Mouse (Mus musculus) G1E (cell line): ENCODE results near the gene Tfdp2. TPM values are rescaled to one million over a fixed set of nuclear protein-coding genes. Genes with fewer than 3 reads are reported as not detected.
A peak's percentile ranks its signal among the peaks of the same experiment; 100 is the strongest.

Experiments
- ATAC-seq: 2 replicates; pipeline ENCODE4 v1.8.0; 2016; ENCODE audit warnings: mild to moderate bottlenecking; ENCODE audit not compliant: insufficient number of reproducible peaks, poor library complexity, low FRiP score, severe bottlenecking; ENCODE audit errors: extremely low read depth
- DNase-seq: peaks from one replicate; pipeline ENCODE4 v3.0.0; 2012; ENCODE audit warnings: low spot score
- H3K27me3 ChIP-seq: 2 replicates; pipeline ENCODE4 v1.6.1; 2012; ENCODE audit warnings: mild to moderate bottlenecking, low read length, inconsistent platforms; ENCODE audit not compliant: insufficient read depth
- H3K36me3 ChIP-seq: replicated peaks from 2 replicates; pipeline ENCODE3; 2012; ENCODE audit warnings: mild to moderate bottlenecking, inconsistent platforms
- H3K4me1 ChIP-seq: 2 replicates; pipeline ENCODE4 v1.6.1; 2012; ENCODE audit warnings: low read depth, low read length, inconsistent platforms, mixed read lengths; ENCODE audit not compliant: insufficient read depth
- H3K4me3 ChIP-seq: 2 replicates; pipeline ENCODE4 v1.5.1; 2012; ENCODE audit warnings: low read depth, mild to moderate bottlenecking, inconsistent platforms, low read length, moderate library complexity, mixed read lengths
- H3K9me3 ChIP-seq: replicated peaks from 2 replicates; pipeline ENCODE4 v1.6.1; 2012; ENCODE audit warnings: inconsistent platforms
- CTCF ChIP-seq: IDR thresholded peaks from 2 replicates; pipeline ENCODE4 v1.5.1; 2012; ENCODE audit warnings: low read depth, low read length, inconsistent platforms, mixed read lengths
- GATA1 ChIP-seq: IDR thresholded peaks from 2 replicates; pipeline ENCODE4 v1.6.1; 2012; ENCODE audit warnings: borderline replicate concordance, low read length, inconsistent platforms, mixed read lengths
- GATA2 ChIP-seq: IDR thresholded peaks from 2 replicates; pipeline ENCODE4 v1.6.1; 2012; ENCODE audit warnings: low read depth, low read length, inconsistent platforms, borderline replicate concordance
- POLR2AphosphoS5 ChIP-seq: IDR thresholded peaks from 2 replicates; pipeline ENCODE4 v1.6.1; 2012; ENCODE audit warnings: low read depth, low read length, inconsistent platforms; ENCODE audit not compliant: insufficient replicate concordance
- TAL1 ChIP-seq: conservative IDR thresholded peaks from 2 replicates; pipeline ENCODE4 v1.6.1; 2012; ENCODE audit warnings: low read depth, low read length, inconsistent platforms, mixed read lengths
- polyA plus RNA-seq: library from polyadenylated mRNA; stranded (reverse); fragments of >175 nt; gene quantifications from 2 replicates; pipeline ENCODE4 v1.2.3, GENCODE M21; 2012
- total RNA-seq, 2 experiments: library from RNA; stranded (forward) in 1 of 2; stranded (reverse) in 1 of 2; fragments of 200-1000 nt in 1 of 2; fragments of >200 nt in 1 of 2; fragmentation: Nextera tagmentation in 1 of 2; gene quantifications; 2 replicates each; pipeline ENCODE4 v1.2.3; 2014 to 2017

Gene Tfdp2
- total RNA-seq (2014; fragmentation: Nextera tagmentation), result 72.1 and 101 TPM in 2 replicates
- 31.6 and 42.7 TPM in 2 replicates for total RNA-seq (2017)
- 8.0 and 10.7 TPM in 2 replicates for polyA plus RNA-seq

DNA sequence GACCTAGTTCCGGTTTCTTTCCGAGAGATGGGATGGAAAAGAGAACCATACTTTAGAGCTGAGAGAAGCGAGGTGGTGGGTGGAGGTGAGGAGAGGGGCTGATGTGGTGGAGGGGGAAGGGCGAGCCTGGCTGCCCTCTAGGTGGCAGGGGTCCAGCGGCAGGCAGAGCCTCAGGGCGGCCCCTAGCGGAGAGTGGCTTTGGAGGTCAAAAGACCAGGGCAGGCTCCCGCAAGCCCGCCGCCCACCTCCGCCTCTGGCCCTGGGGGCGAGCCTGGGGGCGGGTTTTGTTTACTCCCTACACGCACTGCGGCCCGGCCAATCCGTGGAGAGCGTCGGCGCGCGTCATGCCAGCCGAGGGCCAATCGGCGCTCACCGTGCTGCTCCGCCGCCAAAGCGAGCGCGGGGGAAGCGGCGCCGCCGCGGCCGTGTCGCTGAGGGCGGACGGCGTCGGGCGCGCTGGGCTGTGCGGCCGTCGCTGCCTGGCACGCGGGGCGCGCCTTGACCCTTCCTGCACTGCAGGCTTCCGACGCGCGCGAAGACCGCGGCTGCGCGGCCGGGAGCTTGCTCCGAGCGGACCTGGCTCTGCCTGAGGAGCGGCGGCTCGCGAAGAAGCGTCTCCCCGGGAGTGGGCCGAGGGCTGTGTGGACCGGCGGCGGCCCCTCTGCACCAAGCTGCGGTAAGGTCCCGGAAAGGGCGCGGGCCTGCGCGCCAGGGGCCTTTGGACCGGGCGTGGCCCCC, at the start of gene Tfdp2:
Gene Tfdp2 (plus strand): TSS at position 391 of the 738 bp plus-strand sequence.
- H3K9me3 ChIP-seq, result no peaks in the 10 kb centered on the region
- TF ChIP-seq GATA2 (no peak), TAL1 (no peak), CTCF (no peak), POLR2AphosphoS5 (no peak), GATA1 (no peak)
- no peaks in the 10 kb centered on the region for H3K36me3 ChIP-seq
- H3K4me1 ChIP-seq, result peaks cover 22% of the 10 kb centered on the region
- DNase-seq (peak; percentile 98), ATAC-seq (peak; percentile 97)
- peak within 1 kb of the TSS; percentile 83 for H3K4me3 ChIP-seq
- H3K27me3 ChIP-seq, result peaks cover 4% of the 10 kb centered on the region; the same call in 1 of the 2 replicates

DNA sequence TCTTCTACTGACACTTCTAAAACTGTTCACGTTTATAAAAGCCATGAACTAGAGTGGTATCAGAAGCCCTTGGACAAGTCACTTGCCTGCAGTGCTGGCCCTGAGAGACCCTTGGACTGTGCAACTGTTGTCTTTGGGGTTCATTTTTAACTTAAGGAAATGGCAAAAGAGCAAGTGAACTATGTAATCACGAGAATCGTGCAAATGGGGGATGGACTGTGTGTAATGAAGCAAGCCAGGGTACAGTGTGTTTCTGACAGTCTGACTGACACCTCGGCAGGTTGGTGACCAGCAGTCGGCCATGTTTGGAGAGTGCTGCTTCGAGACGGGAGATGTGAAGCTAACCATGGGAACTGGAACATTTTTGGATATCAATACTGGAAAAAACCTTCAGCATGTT, 43.3 kb upstream of the Tfdp2 start:
- ATAC-seq, result no peak

DNA sequence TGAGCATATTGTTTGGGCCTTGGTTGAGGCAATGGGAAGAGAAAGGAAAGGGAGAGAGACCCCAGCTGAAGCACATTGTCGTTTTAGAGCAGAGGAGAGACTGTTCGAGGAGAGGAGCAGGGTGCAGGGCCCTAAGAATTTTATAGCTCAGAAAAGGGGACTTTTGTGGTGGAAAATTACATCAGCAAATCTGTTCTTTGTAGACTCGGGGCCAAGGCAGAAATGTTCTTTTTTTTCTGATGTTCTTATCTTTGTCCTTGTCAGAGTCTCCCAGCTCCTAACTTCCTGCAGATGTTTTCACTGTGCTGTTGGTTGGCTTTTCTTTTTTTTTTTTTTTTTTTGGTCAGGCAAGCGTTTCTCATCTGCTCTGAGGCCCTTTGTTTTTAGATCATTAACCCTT, 37.6 kb upstream of the Tfdp2 start:
- Histone ChIP-seq H3K9me3 (no peaks in the 10 kb centered on the region), H3K4me1 (peaks cover 3% of the 10 kb centered on the region; the same call in 1 of the 2 replicates), H3K36me3 (peaks cover 26% of the 10 kb centered on the region), H3K27me3 (no peaks in the 10 kb centered on the region), H3K4me3 (no peak overlapping the region)
- no peak for DNase-seq
- TF ChIP-seq TAL1, result no peak
- ATAC-seq, result peak; percentile 54

More for the DNA sequence above, 43.3 kb upstream of the Tfdp2 start:
- no peak for TF ChIP-seq TAL1
- no peak for TF ChIP-seq GATA1
- TF ChIP-seq GATA2, result no peak
- no peak for TF ChIP-seq POLR2AphosphoS5
- no peak for TF ChIP-seq CTCF
- Histone ChIP-seq H3K9me3 (no peaks in the 10 kb centered on the region), H3K4me1 (no peaks in the 10 kb centered on the region), H3K36me3 (peaks cover 30% of the 10 kb centered on the region), H3K4me3 (no peak overlapping the region), H3K27me3 (no peaks in the 10 kb centered on the region)
- DNase-seq, result no peak

DNA sequence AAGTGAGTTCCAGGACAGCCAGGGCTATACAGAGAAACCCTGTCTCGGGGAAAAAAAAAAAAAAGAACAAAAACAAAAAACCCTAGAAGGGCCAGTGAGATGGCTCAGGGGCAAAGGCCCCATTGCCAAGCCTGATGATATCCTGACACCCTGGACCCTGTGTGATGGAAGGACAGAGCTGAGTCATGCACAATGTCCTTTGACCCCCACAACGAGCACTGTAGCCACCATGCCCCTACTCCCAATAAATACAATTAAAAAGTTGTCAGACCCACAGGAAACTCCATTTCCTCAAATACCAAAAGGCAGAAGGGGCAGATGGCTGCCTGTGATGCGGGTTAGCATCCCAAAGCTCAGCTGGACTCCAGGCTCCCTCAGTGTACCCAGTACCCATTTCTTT, 37.0 kb upstream of the Tfdp2 start:
- DNase-seq, result no peak
- H3K4me1 ChIP-seq, result peaks cover 3% of the 10 kb centered on the region; the same call in 1 of the 2 replicates
- no peaks in the 10 kb centered on the region for H3K27me3 ChIP-seq
- H3K4me3 ChIP-seq, result no peak overlapping the region
- no peak for ATAC-seq
- H3K36me3 ChIP-seq, result peaks cover 22% of the 10 kb centered on the region
- H3K9me3 ChIP-seq, result no peaks in the 10 kb centered on the region
- TF ChIP-seq TAL1 (no peak), GATA1 (no peak), CTCF (no peak), POLR2AphosphoS5 (no peak), GATA2 (no peak)

DNA sequence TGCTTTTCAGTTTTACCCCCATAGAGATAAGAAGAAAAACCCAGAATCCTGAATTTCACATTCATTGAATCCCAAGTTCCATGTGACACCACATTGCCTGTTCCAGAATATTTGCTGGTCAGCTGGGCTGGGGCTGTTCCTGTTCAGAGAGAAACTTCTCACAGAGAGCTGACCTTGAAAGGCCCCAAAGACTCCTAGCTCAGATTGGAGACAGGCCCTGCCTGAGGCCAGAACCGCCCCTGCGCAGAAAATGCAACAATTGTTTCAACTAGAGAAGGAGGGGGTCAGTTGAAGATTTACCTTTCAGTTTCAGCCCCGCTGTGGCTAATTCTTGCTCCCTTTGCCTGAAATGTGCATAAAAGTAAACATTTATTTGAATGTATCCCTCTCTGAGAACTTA, 35.3 kb upstream of the Tfdp2 start:
- Histone ChIP-seq H3K36me3 (peaks cover 19% of the 10 kb centered on the region), H3K9me3 (no peaks in the 10 kb centered on the region), H3K4me3 (no peak overlapping the region), H3K27me3 (no peaks in the 10 kb centered on the region), H3K4me1 (peaks cover 3% of the 10 kb centered on the region; the same call in 1 of the 2 replicates)
- no peak for TF ChIP-seq GATA1
- no peak for TF ChIP-seq TAL1
- no peak for TF ChIP-seq POLR2AphosphoS5
- TF ChIP-seq GATA2, result no peak
- TF ChIP-seq CTCF, result no peak
- no peak for ATAC-seq
- DNase-seq, result no peak

DNA sequence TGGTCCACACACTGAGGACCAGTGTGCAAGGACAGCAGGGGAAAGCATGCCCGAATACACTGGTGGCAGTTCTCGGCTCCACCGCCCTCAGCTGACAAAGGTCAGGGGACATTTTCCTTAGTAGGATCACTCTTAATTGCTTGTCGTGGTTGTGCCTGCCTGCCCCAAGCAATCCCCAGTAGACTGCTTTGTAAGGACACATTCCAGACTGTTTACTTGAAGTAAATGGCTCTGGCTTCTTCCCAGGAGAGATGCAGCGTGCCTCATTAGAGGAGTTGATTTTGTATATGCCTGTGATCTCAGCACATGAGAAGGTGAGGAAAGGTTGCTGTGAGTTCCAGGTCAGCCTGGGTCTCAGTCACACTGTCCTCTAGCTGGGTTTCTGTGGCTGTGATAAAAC, 33.7 kb upstream of the Tfdp2 start:
- DNase-seq (no peak), ATAC-seq (no peak)
- Histone ChIP-seq H3K36me3 (peaks cover 17% of the 10 kb centered on the region), H3K4me1 (peaks cover 6% of the 10 kb centered on the region), H3K9me3 (no peaks in the 10 kb centered on the region), H3K4me3 (no peak overlapping the region), H3K27me3 (no peaks in the 10 kb centered on the region)
- no peak for TF ChIP-seq CTCF
- no peak for TF ChIP-seq TAL1
- TF ChIP-seq POLR2AphosphoS5, result no peak
